Mouse (Mus musculus) lung, postnatal 0 days (tissue): ENCODE data around the gene Rexo2. TPM values are rescaled to one million over a fixed set of nuclear protein-coding genes. Genes with fewer than 3 reads are reported as not detected.
"Not testable (repeated sequence)": the region's sequence is repeated elsewhere in the genome, so short reads cannot be mapped to it uniquely, and the experiment has no call there.

Source experiments
- ATAC-seq: fragments of 200-750 bp; cut with Nextera tagmentation; 2 replicates; pipeline ENCODE4 v1.8.0; 2017; ENCODE audit warnings: moderate library complexity
- DNase-seq: peaks from one replicate; pipeline ENCODE4 v3.0.0-alpha.2; 2016; ENCODE audit warnings: low spot score
- H3K27ac ChIP-seq: fragments of 300-500 bp; sonication (generic); 2 replicates; pipeline ENCODE4 v1.5.1; 2014; ENCODE audit warnings: antibody characterized with exemption, mild to moderate bottlenecking, low read length, mixed read lengths
- H3K27me3 ChIP-seq: fragments of 300-500 bp; sonication (generic); replicated peaks from 2 replicates; pipeline ENCODE4 v1.6.1; 2014; ENCODE audit warnings: low read length, mixed read lengths; ENCODE audit not compliant: insufficient read depth
- H3K36me3 ChIP-seq: fragments of 300-500 bp; sonication (generic); 2 replicates; pipeline ENCODE4 v1.6.1; 2014; ENCODE audit warnings: low read length, mixed read lengths; ENCODE audit not compliant: insufficient read depth
- H3K4me1 ChIP-seq: fragments of 300-500 bp; sonication (generic); 2 replicates; pipeline ENCODE4 v1.6.1; 2014; ENCODE audit warnings: antibody characterized with exemption, low read depth, low read length, mixed read lengths; ENCODE audit not compliant: insufficient read depth
- H3K4me2 ChIP-seq: fragments of 300-500 bp; sonication (generic); replicated peaks from 2 replicates; pipeline ENCODE4 v1.6.1; 2014; ENCODE audit warnings: low read depth, mild to moderate bottlenecking, low read length, moderate library complexity, mixed read lengths
- H3K4me3 ChIP-seq: fragments of 300-500 bp; sonication (generic); 2 replicates; pipeline ENCODE4 v1.5.1; 2014; ENCODE audit warnings: low read depth, low read length
- H3K9ac ChIP-seq: fragments of 300-500 bp; sonication (generic); replicated peaks from 2 replicates; pipeline ENCODE4 v1.6.1; 2014; ENCODE audit warnings: low read depth, mild to moderate bottlenecking
- H3K9me3 ChIP-seq: fragments of 300-500 bp; sonication (generic); 2 replicates; pipeline ENCODE4 v1.6.1; 2016; ENCODE audit warnings: low read length, mixed read lengths
- CTCF ChIP-seq: IDR thresholded peaks from 2 replicates; pipeline ENCODE4 v1.5.1; 2016; ENCODE audit warnings: antibody characterized with exemption, mild to moderate bottlenecking
- EP300 ChIP-seq: IDR thresholded peaks from 2 replicates; pipeline ENCODE4 v1.6.1; 2016; ENCODE audit warnings: antibody characterized with exemption, mild to moderate bottlenecking, control low read depth
- WGBS: fragments of 180-500 bp; shearing (Covaris S2); extraction: QIAGEN DNeasy Blood & Tissue Kit; methylation state at CpG from one replicate; pipeline ENCODE4 v1.1.7; 2014; 5-methylcytosine and 5-hydroxymethylcytosine counted together
- polyA plus RNA-seq: library from polyadenylated mRNA; unstranded; fragments of >200 nt; fragmentation: Nextera tagmentation; extraction: Ambion mirVana; gene quantifications from 2 replicates; pipeline ENCODE4 v1.2.1, GENCODE M21; 2015

Rexo2 gene
- polyA plus RNA-seq: 119 and 120 TPM in 2 replicates

DNA sequence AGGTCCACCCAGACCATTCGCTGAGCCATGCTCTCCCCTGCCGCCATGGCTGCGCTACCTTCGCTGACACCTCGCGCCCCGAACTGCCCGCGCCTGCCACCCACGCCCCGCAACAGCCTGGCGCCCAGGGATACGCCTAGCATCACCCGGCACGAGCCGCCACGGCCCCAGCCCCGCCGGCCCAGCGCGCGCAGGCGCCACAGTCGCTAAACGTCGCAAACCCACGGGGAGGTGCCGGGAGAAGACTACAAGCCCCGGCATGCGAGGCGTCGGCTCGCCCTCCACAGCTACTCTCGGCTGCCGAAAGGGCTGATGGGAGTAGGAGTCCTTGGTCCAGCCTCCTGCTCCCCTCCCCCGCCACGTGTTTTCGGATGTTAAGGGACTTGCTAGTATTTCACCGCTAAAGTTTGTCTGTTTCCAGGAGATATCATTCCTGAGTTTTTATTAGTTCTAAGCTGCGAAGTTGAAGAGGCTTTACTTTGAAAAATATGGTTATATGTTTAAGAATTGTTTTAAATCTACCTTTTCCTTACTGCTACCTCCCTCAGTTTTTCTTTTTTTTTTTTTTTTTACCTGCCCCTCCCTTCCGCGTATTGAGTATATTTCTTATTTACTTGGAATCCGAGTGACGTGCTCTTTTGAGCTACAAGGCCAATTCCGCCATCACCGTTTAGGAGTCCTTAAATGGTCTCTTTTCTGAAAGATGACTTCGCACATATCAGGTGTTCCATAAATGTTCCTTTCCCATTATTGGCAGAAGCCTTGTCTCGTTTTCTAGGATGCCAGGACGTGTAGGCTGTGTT, at the start of gene Rexo2:
TSS of gene Rexo2 (minus strand) at position 213 of the 803 bp plus-strand sequence.
- 1% methylated on average over 46 of the region's 49 CpGs for WGBS
- no peaks in the 10 kb centered on the region for H3K27me3 ChIP-seq
- H3K36me3 ChIP-seq: no peaks in the 10 kb centered on the region
- H3K9ac ChIP-seq: peak within 1 kb of the TSS; percentile 53
- ATAC-seq (peak; percentile 99), DNase-seq (peak; percentile 98)
- H3K9me3 ChIP-seq: no peaks in the 10 kb centered on the region
- peak within 1 kb of the TSS; percentile 98 for H3K4me2 ChIP-seq
- peak within 1 kb of the TSS; percentile 77 for H3K4me3 ChIP-seq
- TF ChIP-seq CTCF (no peak), EP300 (no peak)
- no peaks in the 10 kb centered on the region for H3K4me1 ChIP-seq
- H3K27ac ChIP-seq: peak within 1 kb of the TSS; percentile 28; the same call in 1 of the 2 replicates

DNA sequence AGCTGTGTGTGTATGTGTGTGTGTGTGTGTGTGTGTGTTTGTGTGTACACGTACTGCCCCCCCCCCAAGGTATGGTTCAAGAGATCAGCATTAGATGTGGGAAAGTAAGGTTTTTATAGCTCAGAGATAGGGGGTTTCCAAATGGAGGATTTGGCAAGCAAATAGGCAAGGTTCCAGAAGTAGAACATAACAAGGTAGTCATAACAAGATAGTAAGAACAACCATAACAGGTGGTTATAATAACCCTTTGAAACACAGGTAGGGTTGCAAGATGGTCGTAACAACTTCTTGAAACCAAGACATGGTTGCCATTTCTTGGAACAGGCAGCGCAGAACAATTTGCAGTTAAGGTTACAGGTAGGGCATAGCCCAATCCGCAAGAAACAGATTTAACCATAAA, 46.1 kb upstream of the Rexo2 start:
- 87% methylated on average over 4 of the region's 4 CpGs for WGBS
- no peak for DNase-seq

DNA sequence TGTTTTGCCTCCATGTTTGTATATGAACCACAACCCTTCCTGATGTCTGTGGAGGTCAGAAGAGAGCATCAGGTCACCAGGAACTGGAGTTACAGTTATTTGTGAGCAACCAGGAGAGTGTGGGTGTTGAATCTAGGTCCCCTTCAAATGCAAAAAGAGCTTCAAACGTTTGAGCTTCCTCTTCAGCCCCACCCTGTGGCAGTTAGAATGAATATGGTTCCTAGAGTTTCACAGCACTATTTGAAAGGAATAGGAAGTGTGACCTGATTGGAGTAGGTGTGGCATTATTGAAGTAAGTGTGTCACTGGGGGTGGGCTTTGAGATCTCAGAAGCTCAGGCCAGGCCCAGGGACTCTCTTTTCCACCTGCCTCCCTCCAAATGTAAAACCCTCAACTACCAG, 45.1 kb upstream of the Rexo2 start:
- TF ChIP-seq CTCF (no peak), EP300 (no peak)
- H3K9ac ChIP-seq: no peak overlapping the region
- WGBS: 6% methylated on average over 1 of the region's 1 CpGs
- no peaks in the 10 kb centered on the region for H3K4me1 ChIP-seq
- DNase-seq (peak; percentile 7), ATAC-seq (no peak)
- H3K27me3 ChIP-seq: no peaks in the 10 kb centered on the region; the same call in 1 of the 2 replicates
- H3K4me2 ChIP-seq: no peak overlapping the region
- H3K27ac ChIP-seq: no peak overlapping the region
- H3K4me3 ChIP-seq: no peak overlapping the region
- no peaks in the 10 kb centered on the region for H3K9me3 ChIP-seq
- H3K36me3 ChIP-seq: no peaks in the 10 kb centered on the region

More for the DNA sequence above, 46.1 kb upstream of the Rexo2 start:
- no peak overlapping the region for H3K4me2 ChIP-seq
- no peaks in the 10 kb centered on the region for H3K4me1 ChIP-seq
- H3K36me3 ChIP-seq: no peaks in the 10 kb centered on the region
- H3K27ac ChIP-seq: no peak overlapping the region
- TF ChIP-seq CTCF (no peak), EP300 (no peak)
- ATAC-seq: no peak
- no peak overlapping the region for H3K9ac ChIP-seq
- no peaks in the 10 kb centered on the region; the same call in 1 of the 2 replicates for H3K27me3 ChIP-seq
- no peak overlapping the region for H3K4me3 ChIP-seq
- H3K9me3 ChIP-seq: no peaks in the 10 kb centered on the region

DNA sequence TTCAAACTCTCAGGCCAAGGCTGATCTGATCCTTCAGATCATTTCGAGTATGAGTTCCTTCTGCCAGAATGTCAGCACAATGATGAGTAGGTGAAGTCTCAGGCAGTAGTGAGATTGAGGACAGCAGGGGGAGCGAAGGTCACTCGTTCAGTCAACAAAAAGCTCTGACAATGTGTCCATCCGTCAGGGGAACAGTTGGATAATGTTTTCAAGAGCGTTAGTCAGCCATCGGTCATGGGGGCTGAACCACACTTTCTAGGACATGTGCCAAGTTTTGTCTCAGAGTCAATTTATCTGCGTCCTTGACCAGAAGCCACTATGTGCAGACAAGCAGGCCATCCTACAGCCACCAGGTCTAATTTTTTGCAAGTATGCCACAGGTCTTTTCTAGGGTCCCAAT, 40.0 kb upstream of the Rexo2 start:
- not testable (repeated sequence) for ATAC-seq, H3K4me1 ChIP-seq, H3K27ac ChIP-seq, H3K9me3 ChIP-seq, H3K9ac ChIP-seq, H3K36me3 ChIP-seq, H3K4me3 ChIP-seq, H3K27me3 ChIP-seq, H3K4me2 ChIP-seq, DNase-seq
- no CpG with 5 or more reads among the region's 7 CpGs for WGBS

DNA sequence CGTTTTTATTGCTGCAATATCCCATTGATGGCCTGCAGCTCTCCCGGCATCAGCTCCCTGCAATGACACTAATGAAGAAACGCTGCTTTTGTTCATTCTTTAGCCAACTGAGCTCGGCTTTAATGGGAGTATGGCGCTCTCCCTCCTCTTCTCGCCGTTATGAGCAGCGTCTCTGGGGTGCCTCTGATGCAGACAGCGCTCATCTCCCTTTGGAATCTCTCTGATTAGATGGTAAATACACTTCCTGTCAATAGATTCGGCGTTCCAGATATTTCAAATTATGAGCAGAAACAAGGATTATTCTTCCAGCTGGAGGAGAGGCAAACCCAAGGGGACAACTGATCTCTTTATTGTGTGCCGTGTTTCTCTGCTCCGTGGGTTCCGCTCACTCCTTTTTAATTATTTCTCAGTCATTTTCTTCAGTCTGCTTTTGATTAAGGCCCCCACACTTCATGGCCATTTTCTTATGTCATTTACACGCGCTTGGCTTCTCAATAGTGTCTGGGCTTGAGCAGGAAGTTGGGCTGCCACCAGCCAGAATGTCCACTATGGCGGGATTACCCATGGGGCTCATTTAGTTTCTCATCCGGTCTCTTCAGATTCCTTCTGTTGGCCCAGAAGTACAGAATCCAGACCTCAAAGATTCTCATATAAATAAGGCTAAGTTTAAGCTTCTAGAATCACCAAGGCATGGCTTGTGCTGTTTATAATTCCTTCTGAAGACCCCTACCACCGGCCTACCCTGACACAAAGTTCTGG, 37.1 kb upstream of the Rexo2 start:
- WGBS: 77% methylated on average over 19 of the region's 19 CpGs
- no peak overlapping the region for H3K4me2 ChIP-seq
- no peak for TF ChIP-seq CTCF
- TF ChIP-seq EP300: no peak
- DNase-seq (no peak), ATAC-seq (no peak)
- no peak overlapping the region for H3K9ac ChIP-seq
- no peak overlapping the region for H3K27ac ChIP-seq
- H3K4me3 ChIP-seq: no peak overlapping the region
- H3K27me3 ChIP-seq: no peaks in the 10 kb centered on the region
- H3K9me3 ChIP-seq: no peaks in the 10 kb centered on the region
- no peaks in the 10 kb centered on the region for H3K4me1 ChIP-seq
- no peaks in the 10 kb centered on the region for H3K36me3 ChIP-seq

DNA sequence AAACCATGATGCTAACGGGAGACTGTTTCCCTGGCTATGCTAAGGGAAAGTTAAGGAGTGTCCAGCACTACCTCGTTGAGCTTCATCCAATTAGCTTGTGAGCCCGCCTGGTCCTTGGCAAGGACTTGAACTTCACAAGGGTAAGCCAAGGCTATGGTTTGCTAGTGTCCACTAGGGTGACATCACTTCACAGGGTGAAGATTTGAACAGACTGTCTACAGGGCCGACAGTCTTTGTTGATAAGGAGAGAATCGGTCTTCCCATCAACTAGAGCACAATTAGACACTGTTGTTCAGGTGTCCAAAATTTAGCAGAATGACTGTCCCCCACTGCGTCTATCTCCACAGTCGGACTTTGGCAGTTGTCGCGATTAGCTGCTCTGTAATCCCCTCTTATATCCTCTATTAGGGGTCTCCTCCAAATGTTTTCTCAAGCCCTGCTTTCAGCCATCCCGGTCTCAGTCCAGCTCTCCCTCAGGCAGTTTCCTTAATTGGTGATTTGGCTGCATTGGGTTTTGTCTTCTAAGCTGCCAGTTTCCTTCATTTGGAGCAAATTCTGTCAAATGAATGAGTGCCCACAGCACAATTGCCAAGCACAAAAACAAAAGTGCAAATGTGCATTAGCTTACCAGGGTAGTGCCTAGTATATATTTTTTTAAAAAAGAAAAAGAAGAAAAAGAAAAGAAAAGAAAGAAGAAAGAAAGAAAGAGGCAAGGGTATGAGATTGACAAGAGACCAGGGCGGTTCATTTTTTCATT, 36.4 kb upstream of the Rexo2 start:
- Histone ChIP-seq H3K9ac (no peak overlapping the region), H3K36me3 (no peaks in the 10 kb centered on the region), H3K4me2 (no peak overlapping the region), H3K4me1 (no peaks in the 10 kb centered on the region), H3K9me3 (no peaks in the 10 kb centered on the region), H3K27ac (no peak overlapping the region), H3K4me3 (no peak overlapping the region), H3K27me3 (no peaks in the 10 kb centered on the region)
- DNase-seq (no peak), ATAC-seq (no peak)
- 83% methylated on average over 11 of the region's 11 CpGs for WGBS
- TF ChIP-seq CTCF: no peak
- TF ChIP-seq EP300: no peak
